Mouse (Mus musculus): ENCODE results near the gene Bik. TPM values are rescaled to one million over a fixed set of nuclear protein-coding genes. Genes with fewer than 3 reads are reported as not detected.

Gene Bik
- total RNA-seq, 1 experiment from 2014 or later: 0.47 TPM

Other genes starting within 250 kb of the Bik start
- 7.4 and 15.2 TPM in 2 replicates for gene Arfgap3, start 176.6 kb upstream of the Bik start, total RNA-seq (2017)
- gene Pacsin2, start 62.3 kb upstream of the Bik start, total RNA-seq (2017): 66.8 TPM in 2 replicates
- 5.4 and 6.1 TPM in 2 replicates for gene Ttll1, start 16.0 kb upstream of the Bik start, total RNA-seq (2017)
- gene Tspo, start 36.7 kb downstream of the Bik start, total RNA-seq (2017): 60.5 and 62.7 TPM in 2 replicates
- gene Mcat, start 36.9 kb downstream of the Bik start, total RNA-seq (2017): 10.9 and 11.3 TPM in 2 replicates
- 2.2 and 4.5 TPM in 2 replicates for gene Ttll12, start 68.3 kb downstream of the Bik start, total RNA-seq (2017)
- not detected in 2 replicates for gene Scube1, start 198.2 kb downstream of the Bik start, total RNA-seq (2017)

Data from neutrophil, adult 5-6 weeks (primary cell).